Mouse (Mus musculus) heart, postnatal 0 days (tissue): Measurements from ENCODE around the gene Tsga10ip. TPM values are rescaled to one million over a fixed set of nuclear protein-coding genes. Genes with fewer than 3 reads are reported as not detected.

Source experiments
- ATAC-seq: fragments of 200-750 bp; cut with Nextera tagmentation; 2 replicates; pipeline ENCODE4 v1.8.0; 2017; ENCODE audit warnings: low read depth, moderate number of reproducible peaks, moderate library complexity; ENCODE audit not compliant: insufficient read depth
- DNase-seq: peaks from one replicate; pipeline ENCODE4 v3.0.0-alpha.2; 2016; ENCODE audit warnings: low spot score
- H3K27ac ChIP-seq: fragments of 300-500 bp; sonication (generic); 2 replicates; pipeline ENCODE4 v1.5.1; 2014; ENCODE audit warnings: low read depth, mild to moderate bottlenecking
- H3K27me3 ChIP-seq: fragments of 300-500 bp; sonication (generic); 2 replicates; pipeline ENCODE4 v1.6.1; 2014; ENCODE audit warnings: low read length, mixed read lengths; ENCODE audit not compliant: control insufficient read depth, insufficient read depth
- H3K36me3 ChIP-seq: fragments of 300-500 bp; sonication (generic); replicated peaks from 2 replicates; pipeline ENCODE4 v1.6.1; 2014; ENCODE audit warnings: low read length, mixed read lengths; ENCODE audit not compliant: control insufficient read depth, insufficient read depth
- H3K4me1 ChIP-seq: fragments of 300-500 bp; sonication (generic); 2 replicates; pipeline ENCODE4 v1.6.1; 2014; ENCODE audit warnings: antibody characterized with exemption; ENCODE audit not compliant: control insufficient read depth, insufficient read depth
- H3K4me2 ChIP-seq: fragments of 300-500 bp; sonication (generic); 2 replicates; pipeline ENCODE4 v1.6.1; 2014; ENCODE audit warnings: low read depth, mild to moderate bottlenecking, low read length, moderate library complexity
- H3K4me3 ChIP-seq: fragments of 300-500 bp; sonication (generic); 2 replicates; pipeline ENCODE4 v1.5.1; 2014; ENCODE audit warnings: low read depth, low read length
- H3K9ac ChIP-seq: fragments of 300-500 bp; sonication (generic); replicated peaks from 2 replicates; pipeline ENCODE4 v1.6.1; 2014; ENCODE audit warnings: low read depth, low read length, mixed read lengths
- H3K9me3 ChIP-seq: fragments of 300-500 bp; sonication (generic); replicated peaks from 2 replicates; pipeline ENCODE4 v1.6.1; 2016; ENCODE audit warnings: low read length; ENCODE audit not compliant: control insufficient read depth
- CTCF ChIP-seq: IDR thresholded peaks from 2 replicates; pipeline ENCODE4 v1.5.1; 2016; ENCODE audit warnings: antibody characterized with exemption, control low read depth, low read depth
- EP300 ChIP-seq: IDR thresholded peaks from 2 replicates; pipeline ENCODE4 v1.6.1; 2016; ENCODE audit warnings: antibody characterized with exemption, low read depth
- WGBS: fragments of 180-500 bp; shearing (Covaris S2); extraction: QIAGEN DNeasy Blood & Tissue Kit; methylation state at CpG from one replicate; pipeline ENCODE4 v1.1.7; 2014; 5-methylcytosine and 5-hydroxymethylcytosine counted together
- polyA plus RNA-seq: library from polyadenylated mRNA; unstranded; fragments of >200 nt; fragmentation: Nextera tagmentation; extraction: Ambion mirVana; gene quantifications from 2 replicates; pipeline ENCODE4 v1.2.1, GENCODE M21; 2015
- total RNA-seq: library from RNA; depleted of rRNA; stranded (reverse); fragments of >200 nt; gene quantifications from 2 replicates; pipeline ENCODE4 v1.2.3, GENCODE M21; 2014; ENCODE audit warnings: low replicate concordance

Gene Tsga10ip
- total and polyA plus RNA-seq, 2 experiments from 2014 or later: 2.5 to 3.5 TPM

GRCm38 (mm10) chr19:5395371-5395770, 7.0 kb downstream of the Tsga10ip start:
- Histone ChIP-seq H3K27ac (no peak overlapping the region), H3K4me3 (no peak overlapping the region), H3K9me3 (no peaks in the 10 kb centered on the region), H3K36me3 (no peaks in the 10 kb centered on the region), H3K9ac (no peak overlapping the region), H3K4me1 (no peaks in the 10 kb centered on the region; the same call in 1 of the 2 replicates), H3K4me2 (no peak overlapping the region), H3K27me3 (no peaks in the 10 kb centered on the region)
- DNase-seq (no peak), ATAC-seq (no peak)
- no peak for TF ChIP-seq CTCF
- TF ChIP-seq EP300: no peak
- 74% methylated on average over 4 of the region's 4 CpGs for WGBS

GRCm38 (mm10) chr19:5394168-5394567, 8.2 kb downstream of the Tsga10ip start:
- TF ChIP-seq EP300: no peak
- TF ChIP-seq CTCF: no peak
- DNase-seq (no peak), ATAC-seq (no peak)
- Histone ChIP-seq H3K27me3 (no peaks in the 10 kb centered on the region), H3K27ac (no peak overlapping the region), H3K36me3 (no peaks in the 10 kb centered on the region), H3K9ac (no peak overlapping the region), H3K4me1 (peaks cover 12% of the 10 kb centered on the region), H3K4me3 (no peak overlapping the region), H3K9me3 (no peaks in the 10 kb centered on the region), H3K4me2 (no peak overlapping the region)
- 51% methylated on average over 10 of the region's 10 CpGs for WGBS

GRCm38 (mm10) chr19:5392892-5393291, 9.4 kb downstream of the Tsga10ip start:
- no peaks in the 10 kb centered on the region for H3K9me3 ChIP-seq
- no peaks in the 10 kb centered on the region for H3K27me3 ChIP-seq
- no peak for ATAC-seq
- peak overlapping the region; percentile 56 for H3K27ac ChIP-seq
- H3K36me3 ChIP-seq: no peaks in the 10 kb centered on the region
- no peak overlapping the region for H3K4me2 ChIP-seq
- H3K9ac ChIP-seq: no peak overlapping the region
- DNase-seq: peak; percentile 35
- H3K4me1 ChIP-seq: peaks cover 15% of the 10 kb centered on the region
- WGBS: 14% methylated on average over 4 of the region's 4 CpGs
- no peak for TF ChIP-seq CTCF
- no peak for TF ChIP-seq EP300
- no peak overlapping the region for H3K4me3 ChIP-seq

- peak overlapping the region; percentile 88; the same call in 1 of the 2 replicates for H3K27ac ChIP-seq
- 54% methylated on average over 8 of the region's 8 CpGs for WGBS
- ATAC-seq: no peak
- H3K4me2 ChIP-seq: peak overlapping the region; percentile 85
- peaks cover 4% of the 10 kb centered on the region for H3K36me3 ChIP-seq
- no peaks in the 10 kb centered on the region for H3K27me3 ChIP-seq
- no peak for DNase-seq
- no peaks in the 10 kb centered on the region for H3K9me3 ChIP-seq
- peak overlapping the region; percentile 91; the same call in 1 of the 2 replicates for H3K9ac ChIP-seq
- TF ChIP-seq EP300: no peak
- H3K4me3 ChIP-seq: peak overlapping the region; percentile 93; the same call in 1 of the 2 replicates
- peaks cover 25% of the 10 kb centered on the region for H3K4me1 ChIP-seq
These were observed 11.9 kb downstream of the Tsga10ip start for GRCm38 (mm10) chr19:5390416-5390815.

GRCm38 (mm10) chr19:5389647-5390046, 12.7 kb downstream of the Tsga10ip start:
- peak overlapping the region; percentile 91 for H3K9ac ChIP-seq
- H3K9me3 ChIP-seq: no peaks in the 10 kb centered on the region
- H3K4me3 ChIP-seq: peak overlapping the region; percentile 93
- H3K4me2 ChIP-seq: peak overlapping the region; percentile 85
- 20% methylated on average over 12 of the region's 12 CpGs for WGBS
- DNase-seq (peak; percentile 30), ATAC-seq (no peak)
- no peak for TF ChIP-seq CTCF
- no peak for TF ChIP-seq EP300
- peaks cover 11% of the 10 kb centered on the region for H3K36me3 ChIP-seq
- peaks cover 25% of the 10 kb centered on the region for H3K4me1 ChIP-seq
- peak overlapping the region; percentile 88 for H3K27ac ChIP-seq
- H3K27me3 ChIP-seq: no peaks in the 10 kb centered on the region

GRCm38 (mm10) chr19:5388588-5389242, 13.6 kb downstream of the Tsga10ip start, which contains the start of gene Sart1:
Gene Sart1, minus strand, starts transcription at chr19:5388703.
- TF ChIP-seq EP300 (no peak; the same call in 1 of the 2 replicates), CTCF (no peak)
- H3K4me3 ChIP-seq: peak within 1 kb of the TSS; percentile 93
- DNase-seq: peak; percentile 99
- no peaks in the 10 kb centered on the region for H3K9me3 ChIP-seq
- 1% methylated on average over 41 of the region's 43 CpGs for WGBS
- peak within 1 kb of the TSS; percentile 88 for H3K27ac ChIP-seq
- peak within 1 kb of the TSS; percentile 85 for H3K4me2 ChIP-seq
- peak within 1 kb of the TSS; percentile 91 for H3K9ac ChIP-seq
- peak; percentile 95 for ATAC-seq
- H3K27me3 ChIP-seq: no peaks in the 10 kb centered on the region
- peaks cover 20% of the 10 kb centered on the region for H3K36me3 ChIP-seq
- peaks cover 25% of the 10 kb centered on the region for H3K4me1 ChIP-seq
